Mouse (Mus musculus) thymus, adult 2 months (tissue): ENCODE measurements at regions not wholly inside any gene's neighbourhood (a gene's known extent, or its start where the extent isn't known, plus 50 kb on each side); places are given as distances from the start of the nearest gene placed in this dataset.

ENCODE experiments used
- DNase-seq: peaks from one replicate; pipeline ENCODE4 v3.0.0; 2021
- H3K27ac ChIP-seq: fragments of 200-500 bp; 2 replicates; pipeline ENCODE4 v1.5.1; 2012; ENCODE audit warnings: low read length, control low read depth; ENCODE audit not compliant: control insufficient read depth, insufficient read depth
- H3K27me3 ChIP-seq: fragments of 200-500 bp; 2 replicates; pipeline ENCODE4 v1.6.1; 2012; ENCODE audit warnings: mild to moderate bottlenecking, low read length, moderate library complexity, mixed read lengths; ENCODE audit not compliant: control insufficient read depth, insufficient read depth
- H3K36me3 ChIP-seq: fragments of 200-500 bp; 2 replicates; pipeline ENCODE4 v1.6.1; 2012; ENCODE audit warnings: mild to moderate bottlenecking, low read length, moderate library complexity; ENCODE audit not compliant: control insufficient read depth, insufficient read depth
- H3K4me1 ChIP-seq: fragments of 200-500 bp; replicated peaks from 2 replicates; pipeline ENCODE4 v1.6.1; 2012; ENCODE audit warnings: low read length; ENCODE audit not compliant: control insufficient read depth, insufficient read depth
- H3K4me3 ChIP-seq: fragments of 200-500 bp; 2 replicates; pipeline ENCODE4 v1.5.1; 2012; ENCODE audit warnings: mild to moderate bottlenecking, low read length, control low read depth, moderate library complexity; ENCODE audit not compliant: control insufficient read depth, insufficient read depth
- CTCF ChIP-seq: fragments of 200-500 bp; IDR thresholded peaks from 2 replicates; pipeline ENCODE4 v1.5.1; 2012; ENCODE audit warnings: mild to moderate bottlenecking, control low read depth, low read length, moderate library complexity, borderline replicate concordance; ENCODE audit not compliant: control insufficient read depth, poor library complexity, insufficient read depth; ENCODE audit errors: extremely low read depth
- POLR2A ChIP-seq: fragments of 200-500 bp; IDR thresholded peaks from 2 replicates; pipeline ENCODE4 v1.6.1; 2012; ENCODE audit warnings: mild to moderate bottlenecking, low read length, control low read depth, moderate library complexity; ENCODE audit not compliant: control insufficient read depth, poor library complexity, insufficient read depth; ENCODE audit errors: extremely low read depth
- WGBS: fragments of 180-500 bp; shearing (Covaris S2); methylation state at CpG from one replicate; pipeline ENCODE4 v1.1.7; 2018; 5-methylcytosine and 5-hydroxymethylcytosine counted together

DNA sequence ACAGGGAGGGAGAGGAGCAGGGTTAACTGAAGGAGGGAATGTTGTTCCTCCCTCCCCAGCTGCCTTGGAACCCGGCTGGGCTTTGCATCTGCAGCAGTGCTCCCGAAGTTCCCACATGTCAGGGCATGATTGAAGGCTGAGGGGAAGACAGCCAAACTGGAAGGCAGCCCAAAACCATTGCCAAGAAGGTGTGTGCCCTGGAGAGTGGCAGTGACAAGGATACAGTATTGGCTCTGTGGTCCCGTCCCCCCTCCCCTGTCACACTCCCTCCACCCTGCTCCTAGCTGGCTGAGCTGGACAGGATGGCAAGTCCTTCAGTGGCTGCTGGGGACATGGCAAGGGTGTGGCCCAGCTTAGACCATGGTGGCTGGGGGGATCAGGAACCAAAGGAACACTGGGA, 79.1 kb downstream of the Cyp26b1 start:
- 39% methylated on average over 3 of the region's 3 CpGs for WGBS
- no peak for DNase-seq
- TF ChIP-seq CTCF = no peak
- TF ChIP-seq POLR2A = no peak
- Histone ChIP-seq H3K4me1 (no peaks in the 10 kb centered on the region), H3K27ac (no peak overlapping the region), H3K4me3 (no peak overlapping the region), H3K36me3 (no peaks in the 10 kb centered on the region), H3K27me3 (no peaks in the 10 kb centered on the region)

DNA sequence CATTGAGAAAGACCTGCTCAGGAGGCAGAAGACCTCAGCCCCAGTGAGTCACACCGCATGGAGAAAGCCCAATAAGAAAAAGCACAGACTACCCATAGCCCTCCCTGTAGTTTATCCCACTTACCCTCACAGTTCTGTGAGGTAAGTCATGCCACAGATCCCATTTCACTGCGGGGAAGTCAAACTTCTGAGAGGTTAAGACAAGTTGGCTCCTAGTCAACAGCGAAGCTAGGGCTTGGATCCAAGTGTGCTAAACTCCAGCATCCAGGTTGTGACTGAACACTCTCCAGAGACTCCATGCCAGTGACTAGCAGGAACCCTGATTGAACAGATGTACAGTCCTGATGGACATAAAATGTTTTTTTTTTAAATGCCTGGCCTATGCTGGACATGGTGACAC, 85.1 kb downstream of the Cyp26b1 start:
- 90% methylated on average over 3 of the region's 3 CpGs for WGBS
- DNase-seq = no peak
- TF ChIP-seq CTCF (no peak), POLR2A (no peak)

DNA sequence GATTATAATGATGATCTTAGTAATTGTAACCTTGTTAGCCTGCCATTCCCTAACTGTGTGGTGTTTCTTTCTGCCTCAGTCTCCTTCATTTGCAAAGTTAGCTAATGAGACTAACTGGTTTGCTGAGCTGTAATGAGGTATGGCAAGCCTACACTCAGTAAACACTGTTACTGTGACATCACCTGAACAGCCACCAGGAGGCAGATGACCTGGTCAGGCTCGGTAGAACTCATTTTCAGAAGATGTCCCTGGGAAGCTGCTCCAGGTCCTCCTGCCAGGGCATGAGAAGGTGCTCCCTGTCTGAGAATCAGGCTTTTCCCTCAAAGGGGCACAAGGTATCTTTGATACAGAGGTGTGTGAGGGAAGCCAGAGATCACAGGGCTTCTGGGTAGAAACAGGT, 87.0 kb downstream of the Cyp26b1 start:
- DNase-seq = no peak
- Histone ChIP-seq H3K4me1 (no peaks in the 10 kb centered on the region), H3K27ac (no peak overlapping the region), H3K27me3 (no peaks in the 10 kb centered on the region), H3K4me3 (no peak overlapping the region), H3K36me3 (no peaks in the 10 kb centered on the region)
- TF ChIP-seq CTCF (no peak), POLR2A (no peak)
- 27% methylated on average over 1 of the region's 1 CpGs for WGBS

More for the DNA sequence above, 85.1 kb downstream of the Cyp26b1 start:
- Histone ChIP-seq H3K36me3 (no peaks in the 10 kb centered on the region), H3K27me3 (no peaks in the 10 kb centered on the region), H3K4me1 (no peaks in the 10 kb centered on the region), H3K4me3 (no peak overlapping the region), H3K27ac (no peak overlapping the region)

DNA sequence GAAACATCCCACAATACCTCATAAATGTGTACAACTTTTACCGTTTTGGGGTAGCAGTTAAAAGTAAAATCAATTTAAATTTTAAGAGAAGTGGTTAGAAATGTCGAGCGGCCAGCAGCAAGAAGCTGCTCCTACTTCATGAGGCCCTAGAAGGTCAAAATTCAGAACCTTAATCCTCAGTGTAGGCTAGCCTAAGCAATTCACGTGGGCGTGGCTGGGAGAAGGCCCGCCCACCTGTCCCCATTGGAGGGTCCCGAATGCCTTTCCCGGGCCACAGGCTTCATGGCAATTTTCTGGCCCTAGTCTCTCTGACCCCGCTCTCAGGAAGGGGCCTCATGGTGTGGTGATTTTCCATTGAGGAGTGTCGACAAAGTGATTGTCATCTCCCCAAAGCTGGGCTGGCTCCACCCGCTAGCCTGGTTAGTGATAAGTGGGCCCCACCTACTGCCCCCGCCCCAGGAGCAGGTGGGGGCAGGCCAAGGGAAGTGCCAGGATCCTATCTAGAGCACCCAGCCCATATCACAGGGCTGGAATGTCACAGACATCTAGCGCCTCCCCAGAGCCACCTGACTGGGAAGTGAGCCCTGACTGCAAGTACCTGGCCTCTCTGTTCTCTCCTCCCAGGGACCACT, 93.3 kb downstream of the Cyp26b1 start:
- TF ChIP-seq CTCF (no peak), POLR2A (no peak)
- no peak for DNase-seq
- Histone ChIP-seq H3K4me1 (no peaks in the 10 kb centered on the region), H3K27ac (no peak overlapping the region), H3K36me3 (no peaks in the 10 kb centered on the region), H3K27me3 (no peaks in the 10 kb centered on the region), H3K4me3 (no peak overlapping the region)
- WGBS = 57% methylated on average over 13 of the region's 13 CpGs

DNA sequence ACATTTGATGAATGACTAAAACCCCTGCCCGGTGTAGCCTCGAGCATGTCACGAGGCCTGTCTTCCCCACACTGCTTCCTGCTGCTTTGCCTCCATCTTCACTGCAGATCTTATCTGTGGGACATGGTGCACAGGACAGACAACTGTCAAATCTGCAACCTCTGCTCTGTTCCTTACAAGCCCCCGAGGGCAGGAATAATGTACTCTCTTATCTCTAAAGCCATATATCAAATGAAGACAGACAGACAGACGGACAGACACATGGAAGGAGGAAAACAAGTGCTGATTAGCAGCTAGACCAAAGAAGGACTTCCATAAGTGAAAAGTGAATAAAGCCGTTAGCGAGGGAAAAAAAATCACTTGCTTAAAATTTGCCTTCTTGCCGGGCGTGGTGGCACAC, 95.6 kb downstream of the Cyp26b1 start:
- no peaks in the 10 kb centered on the region for H3K36me3 ChIP-seq
- H3K4me3 ChIP-seq = no peak overlapping the region
- H3K4me1 ChIP-seq = no peaks in the 10 kb centered on the region
- H3K27ac ChIP-seq = no peak overlapping the region
- 46% methylated on average over 9 of the region's 9 CpGs for WGBS
- DNase-seq = no peak
- TF ChIP-seq POLR2A (no peak), CTCF (no peak)
- H3K27me3 ChIP-seq = no peaks in the 10 kb centered on the region

DNA sequence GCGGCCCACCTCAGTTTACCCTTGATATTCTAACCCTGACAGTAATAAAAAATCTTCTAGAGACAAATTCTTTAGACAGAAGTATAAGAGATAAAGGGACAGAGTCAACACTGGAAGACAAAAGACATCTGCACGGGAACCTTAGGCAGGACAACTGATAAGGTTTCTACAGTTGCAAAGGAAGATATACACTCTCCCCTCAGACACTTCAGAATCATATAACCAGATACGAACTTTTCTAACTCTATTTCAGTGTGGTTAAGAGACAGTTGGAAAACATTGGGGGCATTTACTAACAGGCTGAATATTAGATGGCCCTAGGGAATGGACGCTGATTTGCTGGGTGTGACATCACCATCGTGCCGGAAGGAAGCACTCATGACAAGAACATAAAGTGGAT, 100.0 kb downstream of the Cyp26b1 start:
- Histone ChIP-seq H3K4me1 (no peaks in the 10 kb centered on the region), H3K27ac (no peak overlapping the region), H3K36me3 (no peaks in the 10 kb centered on the region), H3K4me3 (no peak overlapping the region), H3K27me3 (no peaks in the 10 kb centered on the region)
- TF ChIP-seq CTCF (no peak), POLR2A (no peak)
- 93% methylated on average over 6 of the region's 6 CpGs for WGBS
- no peak for DNase-seq

DNA sequence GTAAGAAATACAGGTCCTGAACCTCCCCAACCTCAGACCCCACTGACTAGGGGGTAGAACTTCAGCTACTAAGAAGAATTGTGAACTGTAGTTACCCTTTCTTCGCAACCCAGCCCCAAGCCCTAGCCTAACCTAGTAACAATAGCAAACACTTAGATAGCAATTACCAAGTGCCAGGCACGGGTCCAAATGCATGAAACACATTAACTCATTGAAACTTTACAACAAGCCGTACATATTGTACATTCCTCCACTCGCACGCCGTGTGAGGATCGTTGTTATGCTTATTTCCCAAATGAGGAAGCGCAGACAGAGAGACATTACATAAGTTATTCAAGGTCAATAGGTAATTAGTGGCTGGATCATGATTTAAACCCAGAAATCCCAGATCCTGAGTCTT, 100.5 kb downstream of the Cyp26b1 start:
- Histone ChIP-seq H3K36me3 (no peaks in the 10 kb centered on the region), H3K4me1 (no peaks in the 10 kb centered on the region), H3K27ac (no peak overlapping the region), H3K27me3 (no peaks in the 10 kb centered on the region), H3K4me3 (no peak overlapping the region)
- no peak for DNase-seq
- 90% methylated on average over 8 of the region's 8 CpGs for WGBS
- TF ChIP-seq POLR2A (no peak), CTCF (no peak)
